In the genomic region with DNA sequence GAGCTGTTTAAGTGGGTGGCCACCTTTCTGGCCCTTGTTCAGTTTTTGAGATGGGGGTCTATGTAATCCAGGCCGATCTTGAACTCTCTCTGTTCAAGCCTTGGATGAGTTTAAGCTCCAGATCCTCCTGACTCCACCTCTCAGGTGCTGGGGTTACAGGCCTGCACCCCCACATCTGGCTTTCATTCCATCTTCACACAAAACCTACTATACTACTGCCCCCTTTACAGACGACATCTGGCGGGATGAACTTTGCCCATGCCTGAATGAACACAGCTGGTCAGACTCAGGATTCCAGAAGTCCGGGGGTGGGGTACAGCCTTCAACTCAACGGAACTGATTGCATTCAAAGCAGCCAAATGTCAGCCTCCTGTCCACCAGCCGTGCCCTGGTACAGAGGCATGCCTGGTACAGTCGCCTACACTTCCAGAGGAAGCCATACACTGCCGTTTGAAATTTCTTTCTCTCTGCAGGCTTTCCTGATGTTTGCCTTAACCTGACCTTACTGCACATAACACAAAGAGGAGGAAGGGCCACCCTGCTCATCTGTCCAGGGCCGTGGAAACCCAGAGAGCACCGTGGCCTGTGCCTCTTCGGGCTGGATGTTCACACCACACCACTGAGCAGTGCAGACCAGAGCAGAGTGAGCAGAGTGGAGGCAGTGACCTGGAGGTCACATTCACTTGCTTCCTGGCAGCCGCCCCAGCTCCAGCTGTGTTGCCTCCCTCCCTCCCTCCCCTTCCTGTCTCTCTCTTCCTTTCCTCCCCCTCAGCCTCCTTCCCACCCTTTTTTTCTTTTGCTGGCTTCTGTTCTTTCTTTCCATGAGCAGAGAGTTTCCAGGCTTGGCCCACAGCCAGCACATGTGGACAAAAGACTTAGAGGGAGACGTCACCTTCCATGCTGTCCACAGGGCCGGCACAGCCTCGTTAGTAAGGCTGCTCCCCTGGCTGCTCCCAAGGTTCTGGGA, we compare ENCODE assay signal across 10 mouse cellular contexts. TPM values are rescaled to one million over a fixed set of nuclear protein-coding genes. Genes with fewer than 3 reads are reported as not detected.
A peak's percentile ranks its signal among the peaks of the same experiment; 100 is the strongest.
DNase-seq lines count a peak whose midpoint lies in the region; ATAC-seq lines count a peak whose summit lies in the region.
"Had no signal": no experiment of that assay in that cellular context is flagged by ENCODE, and none has a peak within 500 bp of the region (broad histone marks: within the 10 kb centered on the region; RNA-seq: fewer than 3 reads in every experiment).

No protein-coding gene starts in this region.

- ATAC-seq in frontal cortex, adult (ENCODE audit: low TSS enrichment): peak; percentile 17
- ATAC-seq in embryonic facial prominence, embryonic 14.5 days (ENCODE audit: low read depth): peak; percentile 86
- peak; percentile 87 for ATAC-seq in heart, embryonic 12.5 days (ENCODE audit: insufficient number of reproducible peaks, low FRiP score)
- ATAC-seq in kidney, embryonic 14.5 days (ENCODE audit: low FRiP score, low TSS enrichment): peak; percentile 91
- ATAC-seq in activated CD4-positive, CD25-positive, alpha-beta regulatory T cell, adult 4 months: no peak

- peak overlapping the region; percentile 1; the same call in 1 of the 2 replicates for H3K4me2 ChIP-seq in embryonic facial prominence, embryonic 14.5 days (ENCODE audit: low read depth, low read length)
- H3K4me2 ChIP-seq in heart, embryonic 12.5 days: peak overlapping the region; percentile 39
- peak overlapping the region; percentile 24 for H3K4me2 ChIP-seq in kidney, embryonic 14.5 days (replicated peaks; ENCODE audit: low read depth, low read length)

- peak overlapping the region; percentile 74 for H3K27ac ChIP-seq in embryonic facial prominence, embryonic 14.5 days (replicated peaks; ENCODE audit: low read depth, low read length)
- H3K27ac ChIP-seq in heart, embryonic 12.5 days (ENCODE audit: poor library complexity, severe bottlenecking): peak overlapping the region; percentile 90
- H3K27ac ChIP-seq in kidney, embryonic 14.5 days (ENCODE audit: low read depth, low read length): peak overlapping the region; percentile 91

- H3K36me3 ChIP-seq in embryonic facial prominence, embryonic 14.5 days (ENCODE audit: control insufficient read depth, insufficient read depth, low read length): no peaks in the 10 kb centered on the region
- peaks cover 8% of the 10 kb centered on the region for H3K36me3 ChIP-seq in heart, embryonic 12.5 days
- no peaks in the 10 kb centered on the region for H3K36me3 ChIP-seq in kidney, embryonic 14.5 days (ENCODE audit: control insufficient read depth, insufficient read depth, low read length)

- H3K4me3 ChIP-seq in embryonic facial prominence, embryonic 14.5 days (ENCODE audit: low read depth, low read length): no peak overlapping the region
- H3K4me3 ChIP-seq in heart, embryonic 12.5 days: no peak overlapping the region
- no peak overlapping the region for H3K4me3 ChIP-seq in kidney, embryonic 14.5 days (ENCODE audit: low read length)
- H3K4me3 ChIP-seq: erythroblast, embryonic 14.5 days had no signal

- no peak for DNase-seq in frontal cortex, postnatal 36 days (ENCODE audit: low spot score in 2 of 2)
- DNase-seq in embryonic facial prominence, embryonic 14.5 days (ENCODE audit: low spot score): peak; percentile 95
- peak; percentile 61 to 74 for DNase-seq in lung, adult 18-20 months
- DNase-seq in ovary, adult 18-20 months (ENCODE audit: low spot score): peak; percentile 66

- no peaks in the 10 kb centered on the region for H3K9me3 ChIP-seq in embryonic facial prominence, embryonic 14.5 days (ENCODE audit: control insufficient read depth, low read length)
- no peaks in the 10 kb centered on the region for H3K9me3 ChIP-seq in heart, embryonic 12.5 days (replicated peaks)
- H3K9me3 ChIP-seq in kidney, embryonic 14.5 days (ENCODE audit: control insufficient read depth, low read length): no peaks in the 10 kb centered on the region

- no peaks in the 10 kb centered on the region for H3K27me3 ChIP-seq in embryonic facial prominence, embryonic 14.5 days (replicated peaks; ENCODE audit: control insufficient read depth, insufficient read depth, low read length)
- no peaks in the 10 kb centered on the region for H3K27me3 ChIP-seq in heart, embryonic 12.5 days (replicated peaks)
- no peaks in the 10 kb centered on the region for H3K27me3 ChIP-seq in kidney, embryonic 14.5 days (ENCODE audit: control insufficient read depth, insufficient read depth, low read length)

- WGBS in embryonic facial prominence, embryonic 14.5 days: 12% methylated on average over 15 of the region's 15 CpGs
- 20% methylated on average over 15 of the region's 15 CpGs for WGBS in heart, embryonic 12.5 days
- WGBS in kidney, embryonic 14.5 days: 8% methylated on average over 15 of the region's 15 CpGs

- H3K9ac ChIP-seq in embryonic facial prominence, embryonic 14.5 days (ENCODE audit: low read depth, low read length): peak overlapping the region; percentile 43; the same call in 1 of the 2 replicates
- H3K9ac ChIP-seq in heart, embryonic 12.5 days: peak overlapping the region; percentile 35; the same call in 1 of the 2 replicates
- peak overlapping the region; percentile 19; the same call in 1 of the 2 replicates for H3K9ac ChIP-seq in kidney, embryonic 14.5 days (ENCODE audit: low read depth, low read length)

- H3K4me1 ChIP-seq in embryonic facial prominence, embryonic 14.5 days (ENCODE audit: control insufficient read depth, insufficient read depth, low read length): peaks cover 55% of the 10 kb centered on the region
- peaks cover 71% of the 10 kb centered on the region for H3K4me1 ChIP-seq in heart, embryonic 12.5 days (replicated peaks)
- peaks cover 75% of the 10 kb centered on the region for H3K4me1 ChIP-seq in kidney, embryonic 14.5 days (ENCODE audit: control insufficient read depth, insufficient read depth, low read length)

RNA-seq across cellular contexts. Expression of a gene that starts 14.8 kb away (rescaled TPM):
- polyA plus RNA-seq in embryonic facial prominence, embryonic 14.5 days (2014; fragmentation: Nextera tagmentation; extraction: Ambion mirVana): 24.0 and 28.4 TPM in 2 replicates
- polyA plus RNA-seq in heart, embryonic 12.5 days (2016; fragmentation: Nextera tagmentation; extraction: Ambion mirVana): 26.8 and 28.2 TPM in 2 replicates
- 23.3 and 31.8 TPM in 2 replicates for polyA plus RNA-seq in kidney, embryonic 14.5 days (2014; fragmentation: Nextera tagmentation; extraction: Ambion mirVana)
- 1 to 10 TPM in 1 of 2 experiments, not detected in 1; 1.3 TPM for polyA plus RNA-seq in activated CD4-positive, CD25-positive, alpha-beta regulatory T cell, adult 4 months (2017; shearing (Covaris generic))
- polyA plus RNA-seq: erythroblast, embryonic 14.5 days had no signal

RNA-seq across cellular contexts. Expression of a gene that starts 30.8 kb away (rescaled TPM):
- polyA plus RNA-seq in embryonic facial prominence, embryonic 14.5 days (2014; fragmentation: Nextera tagmentation; extraction: Ambion mirVana): 27.3 and 32.8 TPM in 2 replicates
- 17.0 and 17.4 TPM in 2 replicates for polyA plus RNA-seq in heart, embryonic 12.5 days (2016; fragmentation: Nextera tagmentation; extraction: Ambion mirVana)
- polyA plus RNA-seq in kidney, embryonic 14.5 days (2014; fragmentation: Nextera tagmentation; extraction: Ambion mirVana): 13.8 and 24.4 TPM in 2 replicates
- polyA plus RNA-seq in activated CD4-positive, CD25-positive, alpha-beta regulatory T cell, adult 4 months (2017; shearing (Covaris generic)): 10 to 100 TPM; 21.6 to 27.7 TPM

RNA-seq across cellular contexts. Expression of a gene that starts 42.6 kb away (rescaled TPM):
- not detected in 2 replicates for polyA plus RNA-seq in embryonic facial prominence, embryonic 14.5 days (2014; fragmentation: Nextera tagmentation; extraction: Ambion mirVana)
- 1.0 TPM in 1 of 2 replicates, not detected in the other for polyA plus RNA-seq in heart, embryonic 12.5 days (2016; fragmentation: Nextera tagmentation; extraction: Ambion mirVana)
- polyA plus RNA-seq in kidney, embryonic 14.5 days (2014; fragmentation: Nextera tagmentation; extraction: Ambion mirVana): 2.1 TPM in 1 of 2 replicates, not detected in the other
- 1 to 10 TPM in 1 of 2 experiments, not detected in 1; 2.4 TPM for polyA plus RNA-seq in activated CD4-positive, CD25-positive, alpha-beta regulatory T cell, adult 4 months (2017; shearing (Covaris generic))
- polyA plus RNA-seq: C2C12; erythroblast, embryonic 14.5 days had no signal

RNA-seq across cellular contexts. Expression of a gene that starts 49.5 kb away (rescaled TPM):
- polyA plus RNA-seq in embryonic facial prominence, embryonic 14.5 days (2014; fragmentation: Nextera tagmentation; extraction: Ambion mirVana): 343 and 390 TPM in 2 replicates
- 541 and 562 TPM in 2 replicates for polyA plus RNA-seq in heart, embryonic 12.5 days (2016; fragmentation: Nextera tagmentation; extraction: Ambion mirVana)
- 304 and 445 TPM in 2 replicates for polyA plus RNA-seq in kidney, embryonic 14.5 days (2014; fragmentation: Nextera tagmentation; extraction: Ambion mirVana)
- 10 to 100 TPM; 91.9 to 92.5 TPM for polyA plus RNA-seq in activated CD4-positive, CD25-positive, alpha-beta regulatory T cell, adult 4 months (2017; shearing (Covaris generic))

Comparison
In these comparisons a context has a peak if more than half of its experiments do, and no peak if none do; other contexts are left out.
1. DNase-seq: peak in embryonic facial prominence, embryonic 14.5 days (single experiment), lung, adult 18-20 months (2 of 2) and ovary, adult 18-20 months (single experiment); none in frontal cortex, postnatal 36 days (0 of 2).
2. RNA of a gene that starts 14.8 kb away (polyA plus RNA-seq): 23.3 to 31.8 TPM in kidney, embryonic 14.5 days, 26.8 to 28.2 TPM in heart, embryonic 12.5 days and 24.0 to 28.4 TPM in embryonic facial prominence, embryonic 14.5 days; 1.3 TPM in activated CD4-positive, CD25-positive, alpha-beta regulatory T cell, adult 4 months; every median in the first group is over 10 times any median in the second.
3. Peak in every context shown above with its lines, with median percentiles within 50 percentile points of each other: H3K27ac ChIP-seq, H3K4me2 ChIP-seq and H3K9ac ChIP-seq.